Mouse (Mus musculus): Measurements from ENCODE around the gene Ptgdr2.

- TF ChIP-seq CTCF (conservative IDR thresholded peaks at IDR 0.05; ENCODE audit: low read length) (no peak), NANOG (IDR thresholded peaks at IDR 0.05; ENCODE audit: borderline replicate concordance, low read length) (no peak), POU5F1 (IDR thresholded peaks at IDR 0.05; ENCODE audit: borderline replicate concordance, low read length) (no peak)
Measured at GRCm38 (mm10) chr19:10905728-10906000, 31.3 kb upstream of the Ptgdr2 start.

All from E14TG2a.4 (cell line).